Mouse (Mus musculus) limb, embryonic 13.5 days (tissue): ENCODE measurements around the gene Rab39. TPM values are rescaled to one million over a fixed set of nuclear protein-coding genes. Genes with fewer than 3 reads are reported as not detected.

Source experiments
- ATAC-seq: fragments of 200-750 bp; cut with Nextera tagmentation; 2 replicates; pipeline ENCODE4 v1.8.0; 2017; ENCODE audit warnings: low read depth, moderate number of reproducible peaks, moderate TSS enrichment; ENCODE audit not compliant: low FRiP score
- H3K27ac ChIP-seq: fragments of 300-500 bp; sonication (generic); 2 replicates; pipeline ENCODE4 v1.5.1; 2015; ENCODE audit warnings: inconsistent platforms, mild to moderate bottlenecking, moderate library complexity
- H3K27me3 ChIP-seq: fragments of 300-500 bp; sonication (generic); 2 replicates; pipeline ENCODE4 v1.6.1; 2015; ENCODE audit warnings: mild to moderate bottlenecking, inconsistent platforms
- H3K36me3 ChIP-seq: fragments of 300-500 bp; sonication (generic); 2 replicates; pipeline ENCODE4 v1.6.1; 2015; ENCODE audit warnings: inconsistent platforms, mild to moderate bottlenecking, moderate library complexity
- H3K4me1 ChIP-seq: fragments of 300-500 bp; sonication (generic); 2 replicates; pipeline ENCODE4 v1.6.1; 2015; ENCODE audit warnings: inconsistent platforms
- H3K4me2 ChIP-seq: fragments of 300-500 bp; sonication (generic); replicated peaks from 2 replicates; pipeline ENCODE4 v1.6.1; 2015; ENCODE audit warnings: inconsistent platforms, mild to moderate bottlenecking, moderate library complexity
- H3K4me3 ChIP-seq: fragments of 300-500 bp; sonication (generic); 2 replicates; pipeline ENCODE4 v1.5.1; 2015; ENCODE audit warnings: moderate library complexity, mild to moderate bottlenecking, inconsistent platforms
- H3K9ac ChIP-seq: fragments of 300-500 bp; sonication (generic); 2 replicates; pipeline ENCODE4 v1.6.1; 2015; ENCODE audit warnings: mild to moderate bottlenecking, inconsistent platforms
- H3K9me3 ChIP-seq: fragments of 300-500 bp; sonication (generic); 2 replicates; pipeline ENCODE4 v1.6.1; 2016; ENCODE audit warnings: inconsistent platforms
- WGBS: fragments of 180-500 bp; shearing (Covaris S2); methylation state at CpG from one replicate; pipeline ENCODE4 v1.1.7; 2015; 5-methylcytosine and 5-hydroxymethylcytosine counted together
- polyA plus RNA-seq: library from polyadenylated mRNA; unstranded; fragments of >200 nt; fragmentation: Nextera tagmentation; extraction: Ambion mirVana; gene quantifications from 2 replicates; pipeline ENCODE4 v1.2.1, GENCODE M21; 2015

The Rab39 gene
- polyA plus RNA-seq: 0.50 and 0.69 TPM in 2 replicates

DNA sequence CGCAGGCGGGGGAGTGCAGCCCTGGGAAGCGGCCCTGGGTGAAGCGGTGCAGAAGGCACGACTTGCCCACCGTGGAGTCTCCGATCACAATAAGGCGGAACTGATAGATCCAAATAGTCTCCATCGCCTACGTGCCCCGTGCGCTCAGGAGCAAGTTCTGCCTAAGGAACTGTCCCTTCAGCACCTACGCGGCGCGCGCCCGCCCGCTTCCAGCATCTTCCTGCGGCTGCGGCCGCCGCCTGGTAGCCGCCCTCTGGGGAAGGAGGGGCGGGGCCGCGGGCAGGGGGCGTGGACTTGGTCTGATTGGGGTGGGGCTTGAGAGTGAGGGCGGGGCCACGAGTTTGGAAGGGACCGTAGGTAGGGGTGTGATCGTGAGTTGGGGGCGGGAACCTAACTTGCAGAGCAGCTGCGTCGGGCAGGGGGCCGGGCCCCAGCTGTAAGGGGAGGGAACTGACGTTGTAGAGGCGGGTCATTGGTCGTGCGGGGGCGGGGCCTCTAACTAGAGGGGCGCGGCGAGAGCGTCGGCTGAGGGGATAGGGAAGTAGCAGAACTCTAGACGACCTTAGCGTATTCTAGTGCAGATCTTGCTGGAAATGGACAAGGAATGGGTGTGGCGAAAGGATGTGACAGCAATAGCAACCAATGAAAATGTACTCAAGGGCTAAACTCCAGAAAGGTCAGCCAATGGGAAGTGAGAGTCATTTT lies at the start of gene Rab39:
Rab39 (minus strand) TSS at position 241 of the 705 bp plus-strand sequence.
- peak within 1 kb of the TSS; percentile 15; the same call in 1 of the 2 replicates for H3K9ac ChIP-seq
- H3K4me3 ChIP-seq: peak within 1 kb of the TSS; percentile 49
- peak; percentile 91 for ATAC-seq
- no peaks in the 10 kb centered on the region for H3K9me3 ChIP-seq
- peak within 1 kb of the TSS; percentile 89 for H3K4me2 ChIP-seq
- H3K27me3 ChIP-seq: peaks cover 26% of the 10 kb centered on the region
- H3K4me1 ChIP-seq: peaks cover 13% of the 10 kb centered on the region
- WGBS: under 1% methylated on average over 49 of the region's 49 CpGs
- no peak within 1 kb of the TSS for H3K27ac ChIP-seq
- no peaks in the 10 kb centered on the region for H3K36me3 ChIP-seq

DNA sequence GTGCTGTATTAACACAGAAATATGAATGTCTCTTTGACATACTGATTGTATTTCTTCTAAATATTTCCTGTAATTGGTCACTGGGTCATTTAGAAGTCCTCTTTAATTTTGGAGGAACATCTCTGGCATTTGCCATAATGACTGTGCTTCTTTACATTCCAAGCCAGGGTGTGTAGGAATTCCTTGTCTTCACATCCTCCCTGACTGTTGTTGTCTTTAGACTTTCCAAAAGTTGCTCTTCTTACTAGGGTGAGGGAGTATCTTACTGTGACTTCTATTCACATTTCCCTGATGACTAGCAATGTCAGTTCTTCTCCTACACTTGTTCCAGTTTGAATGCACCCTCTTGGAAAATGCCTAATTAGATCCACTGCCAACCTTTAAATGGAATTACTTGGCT lies 48.8 kb upstream of the Rab39 start:
- ATAC-seq: no peak

DNA sequence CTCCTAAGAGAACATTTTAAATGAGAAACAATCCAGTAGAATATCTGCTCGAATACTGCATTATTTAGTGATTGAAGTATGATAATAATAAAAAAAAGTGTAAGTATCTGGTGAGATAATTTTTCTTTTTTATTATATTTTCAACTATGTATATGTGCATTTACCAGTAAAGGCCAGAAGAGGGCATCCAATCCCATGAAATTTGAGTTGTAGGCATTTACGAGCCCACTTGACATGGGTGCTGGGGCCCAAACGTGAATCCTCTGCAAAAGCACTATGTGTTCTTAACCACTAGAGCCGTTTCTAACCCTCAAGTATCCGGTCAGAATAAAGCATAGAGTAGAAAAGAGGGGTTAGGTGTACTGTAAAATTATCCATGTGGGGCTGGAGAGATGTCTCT lies 44.9 kb upstream of the Rab39 start:
- Histone ChIP-seq H3K4me1 (no peaks in the 10 kb centered on the region), H3K4me3 (no peak overlapping the region), H3K9me3 (no peaks in the 10 kb centered on the region), H3K9ac (no peak overlapping the region), H3K27me3 (peaks cover 9% of the 10 kb centered on the region; the same call in 1 of the 2 replicates), H3K27ac (no peak overlapping the region), H3K36me3 (no peaks in the 10 kb centered on the region), H3K4me2 (no peak overlapping the region)
- 46% methylated on average over 5 of the region's 5 CpGs for WGBS
- ATAC-seq: no peak

More for the DNA sequence above, 48.8 kb upstream of the Rab39 start:
- H3K4me1 ChIP-seq: no peaks in the 10 kb centered on the region
- no peaks in the 10 kb centered on the region for H3K9me3 ChIP-seq
- H3K9ac ChIP-seq: no peak overlapping the region
- H3K4me2 ChIP-seq: no peak overlapping the region
- H3K4me3 ChIP-seq: no peak overlapping the region
- peaks cover 18% of the 10 kb centered on the region; the same call in 1 of the 2 replicates for H3K27me3 ChIP-seq
- no peaks in the 10 kb centered on the region for H3K36me3 ChIP-seq
- H3K27ac ChIP-seq: no peak overlapping the region

DNA sequence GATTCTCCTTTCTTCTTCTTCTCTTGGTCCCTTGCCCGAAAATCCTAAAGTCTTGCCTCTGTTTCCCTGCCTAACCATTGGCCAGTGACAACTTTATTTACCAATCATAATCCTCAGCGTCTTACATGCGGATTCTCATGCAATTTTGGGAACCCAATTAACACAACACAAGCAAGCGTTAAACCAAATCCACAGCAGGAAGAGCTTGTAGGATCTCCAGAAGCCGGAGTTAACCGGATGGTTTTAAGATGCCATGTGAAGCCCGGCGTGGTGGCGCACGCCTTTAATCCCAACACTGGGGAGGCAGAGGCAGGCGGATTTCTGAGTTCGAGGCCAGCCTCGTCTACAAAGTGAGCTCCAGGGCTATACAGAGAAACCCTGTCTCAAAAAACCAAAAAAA lies 44.4 kb upstream of the Rab39 start:
- no peak overlapping the region for H3K4me2 ChIP-seq
- 84% methylated on average over 13 of the region's 13 CpGs for WGBS
- H3K27ac ChIP-seq: no peak overlapping the region
- no peak overlapping the region for H3K9ac ChIP-seq
- no peaks in the 10 kb centered on the region for H3K36me3 ChIP-seq
- H3K4me3 ChIP-seq: no peak overlapping the region
- H3K27me3 ChIP-seq: peaks cover 5% of the 10 kb centered on the region; the same call in 1 of the 2 replicates
- H3K9me3 ChIP-seq: no peaks in the 10 kb centered on the region
- H3K4me1 ChIP-seq: no peaks in the 10 kb centered on the region
- no peak for ATAC-seq

DNA sequence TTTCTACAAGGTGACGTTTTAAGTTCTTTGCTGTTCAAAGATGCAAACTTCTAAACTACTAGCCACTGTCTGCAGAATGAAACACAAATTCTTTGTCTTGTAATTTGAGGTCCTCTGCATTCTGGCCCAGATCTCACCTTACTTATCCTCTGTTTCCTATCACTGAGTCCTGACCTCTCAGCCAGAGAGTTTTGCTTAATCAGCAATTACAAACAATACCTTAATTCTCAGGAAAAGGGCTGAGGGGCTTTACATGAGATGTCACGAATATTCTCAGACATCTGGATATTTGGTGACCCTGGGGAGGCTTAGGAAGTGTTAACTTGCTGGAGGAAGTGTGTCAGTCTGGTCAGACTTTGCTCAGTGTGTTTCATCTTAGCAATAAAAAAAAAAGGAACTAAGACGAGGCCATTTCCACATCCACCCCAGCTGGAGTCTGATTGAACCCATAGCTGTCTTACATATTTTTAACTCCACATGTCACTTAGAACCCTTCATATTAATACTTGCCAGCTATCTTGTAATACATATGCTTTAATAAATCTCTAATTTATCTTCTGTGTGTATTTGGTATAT lies 34.9 kb upstream of the Rab39 start:
- Histone ChIP-seq H3K27ac (no peak overlapping the region), H3K4me3 (no peak overlapping the region), H3K4me2 (no peak overlapping the region), H3K9me3 (no peaks in the 10 kb centered on the region), H3K4me1 (no peaks in the 10 kb centered on the region), H3K27me3 (no peaks in the 10 kb centered on the region), H3K36me3 (no peaks in the 10 kb centered on the region), H3K9ac (no peak overlapping the region)
- ATAC-seq: no peak
- WGBS: 33% methylated on average over 3 of the region's 3 CpGs

DNA sequence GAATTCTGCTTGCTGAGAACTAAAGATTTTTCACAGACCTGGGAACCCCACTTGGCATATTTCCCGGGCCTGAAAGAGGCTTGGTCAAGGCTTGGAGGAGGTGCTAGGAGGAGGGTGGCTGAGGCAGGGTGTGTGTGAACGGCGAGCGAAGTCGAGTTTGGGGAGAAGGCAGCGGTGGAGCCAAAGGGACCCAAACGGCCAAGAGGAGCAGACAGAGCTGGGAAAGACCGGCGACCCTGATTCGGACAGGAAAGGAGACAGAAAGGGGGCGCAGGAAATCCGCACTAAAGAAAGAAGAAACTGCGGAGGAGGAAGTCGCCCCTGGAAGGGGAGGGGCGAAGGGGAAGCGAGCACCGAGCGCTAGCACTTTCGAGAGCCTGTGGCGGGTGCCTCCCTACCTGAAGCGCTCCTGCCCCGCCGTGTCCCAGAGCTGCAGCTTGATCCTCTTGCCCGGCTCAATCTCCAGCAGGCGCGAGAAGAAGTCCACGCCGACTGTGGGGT lies 491 bp downstream of the Rab39 start:
- Histone ChIP-seq H3K9me3 (no peaks in the 10 kb centered on the region), H3K4me1 (peaks cover 13% of the 10 kb centered on the region), H3K9ac (peak overlapping the region; percentile 15; the same call in 1 of the 2 replicates), H3K27me3 (peaks cover 26% of the 10 kb centered on the region), H3K36me3 (no peaks in the 10 kb centered on the region), H3K4me2 (peak overlapping the region; percentile 89), H3K27ac (no peak overlapping the region), H3K4me3 (peak overlapping the region; percentile 49)
- WGBS: 0% methylated on average over 28 of the region's 28 CpGs
- peak; percentile 56 for ATAC-seq

DNA sequence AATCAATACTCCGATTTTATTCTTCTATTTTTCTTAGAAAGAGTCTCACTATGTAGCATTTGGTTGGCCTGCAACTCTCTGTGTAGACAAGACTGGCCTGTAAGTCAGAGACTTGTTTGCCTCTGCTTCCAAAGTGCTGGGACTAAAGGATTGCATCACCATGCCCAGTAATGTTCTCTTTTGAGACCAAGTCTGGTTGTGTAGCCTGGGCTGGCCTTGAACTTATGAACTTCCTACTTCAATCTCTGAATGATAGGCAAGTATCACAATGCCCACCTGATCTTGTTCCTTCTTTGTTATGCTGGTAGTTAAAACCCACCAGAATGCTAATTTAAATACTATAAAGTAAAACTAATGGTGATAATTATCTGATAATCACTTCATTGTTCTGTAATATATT lies 3.0 kb downstream of the Rab39 start:
- H3K36me3 ChIP-seq: no peaks in the 10 kb centered on the region
- no peak overlapping the region for H3K27ac ChIP-seq
- no peak overlapping the region for H3K9ac ChIP-seq
- H3K27me3 ChIP-seq: peaks cover 26% of the 10 kb centered on the region
- no peak overlapping the region for H3K4me2 ChIP-seq
- ATAC-seq: no peak
- WGBS: 95% methylated on average over 1 of the region's 1 CpGs
- H3K4me1 ChIP-seq: peaks cover 13% of the 10 kb centered on the region
- no peaks in the 10 kb centered on the region for H3K9me3 ChIP-seq
- H3K4me3 ChIP-seq: no peak overlapping the region

DNA sequence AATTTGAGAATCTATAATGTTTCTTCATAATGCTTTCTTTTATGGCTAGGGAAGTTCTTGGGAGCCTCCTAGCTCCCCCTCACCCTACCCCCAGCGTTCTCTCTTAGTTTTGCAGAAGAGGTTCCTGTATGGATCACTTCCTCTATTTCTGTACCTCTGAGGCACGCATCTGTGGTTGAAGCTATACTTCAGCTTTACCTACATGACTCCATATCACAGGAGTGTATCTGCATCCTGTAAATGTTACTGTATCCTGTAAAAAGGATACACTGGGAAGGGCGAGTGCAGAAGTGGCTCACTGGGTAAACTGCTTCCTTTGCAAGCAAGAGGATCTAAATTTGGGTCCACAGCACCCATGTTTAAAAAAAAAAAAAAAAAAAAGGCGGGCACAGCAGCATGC lies 5.5 kb downstream of the Rab39 start:
- H3K36me3 ChIP-seq: no peaks in the 10 kb centered on the region
- no peak overlapping the region for H3K27ac ChIP-seq
- peaks cover 6% of the 10 kb centered on the region for H3K4me1 ChIP-seq
- WGBS: 70% methylated on average over 4 of the region's 4 CpGs
- H3K27me3 ChIP-seq: peaks cover 10% of the 10 kb centered on the region
- ATAC-seq: no peak
- H3K4me2 ChIP-seq: no peak overlapping the region
- no peaks in the 10 kb centered on the region for H3K9me3 ChIP-seq
- no peak overlapping the region for H3K4me3 ChIP-seq
- H3K9ac ChIP-seq: no peak overlapping the region

DNA sequence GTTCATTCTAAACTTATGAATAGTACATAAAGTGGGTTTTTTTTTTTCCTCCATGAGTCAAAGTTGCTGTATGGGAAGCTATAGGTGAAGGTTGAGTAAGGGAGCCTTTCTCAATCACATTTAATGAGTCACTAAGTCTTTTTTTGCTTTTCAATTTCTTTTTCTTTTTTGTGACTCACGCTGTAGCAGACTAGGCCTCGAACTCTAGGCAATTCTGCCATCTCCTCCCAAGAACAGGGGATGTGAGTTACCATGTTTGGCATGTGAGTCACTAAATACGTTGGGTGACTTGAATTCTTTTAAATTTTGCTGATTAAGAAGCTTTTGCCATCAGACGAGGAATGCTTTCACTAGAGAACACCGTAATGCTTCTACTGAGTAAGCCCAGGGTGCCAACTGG lies 10.2 kb downstream of the Rab39 start:
- no peak overlapping the region for H3K27ac ChIP-seq
- H3K4me1 ChIP-seq: no peaks in the 10 kb centered on the region
- 77% methylated on average over 5 of the region's 5 CpGs for WGBS
- H3K27me3 ChIP-seq: no peaks in the 10 kb centered on the region
- H3K4me2 ChIP-seq: no peak overlapping the region
- no peak overlapping the region for H3K4me3 ChIP-seq
- ATAC-seq: no peak
- no peaks in the 10 kb centered on the region for H3K9me3 ChIP-seq
- H3K36me3 ChIP-seq: no peaks in the 10 kb centered on the region
- no peak overlapping the region for H3K9ac ChIP-seq

DNA sequence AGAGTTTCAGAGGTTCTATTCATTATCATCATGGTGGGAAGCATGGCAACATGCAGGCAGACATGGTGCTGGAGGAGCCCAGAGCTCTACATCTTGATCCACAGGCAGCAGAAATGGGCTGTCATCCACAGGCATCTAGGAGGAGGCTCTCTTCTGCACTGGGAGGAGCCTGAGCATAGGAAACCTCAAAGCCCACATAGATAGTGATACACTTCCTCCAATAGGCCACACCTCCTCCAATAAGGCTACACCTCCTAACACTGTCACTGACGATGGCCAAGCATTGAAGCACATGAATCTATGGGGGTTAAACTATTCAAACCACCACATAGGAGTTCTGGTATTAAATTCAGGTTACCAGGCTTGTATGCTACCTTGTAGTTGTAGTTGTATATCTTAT lies 12.3 kb downstream of the Rab39 start:
- no peaks in the 10 kb centered on the region for H3K4me1 ChIP-seq
- no peak overlapping the region for H3K4me2 ChIP-seq
- no peaks in the 10 kb centered on the region for H3K9me3 ChIP-seq
- no peak overlapping the region for H3K4me3 ChIP-seq
- 78% methylated on average over 1 of the region's 1 CpGs for WGBS
- H3K36me3 ChIP-seq: no peaks in the 10 kb centered on the region
- no peak for ATAC-seq
- no peak overlapping the region for H3K9ac ChIP-seq
- no peak overlapping the region for H3K27ac ChIP-seq
- H3K27me3 ChIP-seq: no peaks in the 10 kb centered on the region

DNA sequence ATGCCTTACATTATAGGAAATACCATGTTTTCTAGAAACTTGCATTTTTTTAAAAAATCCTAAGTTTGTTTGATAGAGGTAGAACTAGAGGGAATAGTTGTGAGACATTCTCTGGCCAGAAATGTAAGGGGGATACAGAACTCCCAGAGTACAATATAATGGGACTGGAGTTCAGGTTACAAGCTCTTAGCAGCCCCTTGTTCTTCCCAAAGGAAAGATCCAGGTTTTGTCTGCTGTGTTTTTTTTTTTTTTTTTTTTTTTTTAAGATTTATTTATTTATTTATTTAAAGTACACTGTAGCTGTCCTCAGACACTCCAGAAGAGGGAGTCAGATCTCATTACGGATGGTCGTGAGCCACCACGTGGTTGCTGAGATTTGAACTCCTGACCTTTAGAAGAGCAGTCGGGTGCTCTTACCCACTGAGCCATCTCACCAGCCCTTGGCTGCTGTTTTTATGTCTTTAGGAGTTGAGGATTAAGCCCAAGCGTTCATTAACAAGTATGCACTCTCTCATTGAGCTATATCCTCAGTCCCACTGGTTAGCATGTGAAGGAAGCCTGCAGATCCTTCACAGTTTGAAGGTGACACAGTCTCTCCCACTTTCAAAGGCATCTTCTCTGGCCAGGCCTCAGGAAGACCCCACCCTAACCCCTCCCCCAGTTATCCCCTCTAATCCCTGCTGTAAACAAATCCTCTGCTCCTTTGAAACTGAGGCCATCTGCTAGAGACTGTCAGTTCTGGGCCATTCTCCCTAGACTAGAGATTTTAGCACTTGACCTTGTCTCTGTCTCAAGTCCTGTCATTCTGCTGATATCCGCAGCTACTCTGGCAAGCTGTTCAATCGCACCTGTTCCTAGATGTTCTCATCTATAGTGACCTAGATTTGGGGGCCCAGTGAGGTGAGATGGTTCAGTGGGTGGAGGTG lies 14.0 kb downstream of the Rab39 start:
- ATAC-seq: no peak
- no peaks in the 10 kb centered on the region for H3K36me3 ChIP-seq
- no peak overlapping the region for H3K27ac ChIP-seq
- H3K9ac ChIP-seq: no peak overlapping the region
- no peak overlapping the region for H3K4me2 ChIP-seq
- no peak overlapping the region for H3K4me3 ChIP-seq
- no peaks in the 10 kb centered on the region for H3K9me3 ChIP-seq
- no peaks in the 10 kb centered on the region for H3K27me3 ChIP-seq
- 32% methylated on average over 7 of the region's 7 CpGs for WGBS
- H3K4me1 ChIP-seq: no peaks in the 10 kb centered on the region

DNA sequence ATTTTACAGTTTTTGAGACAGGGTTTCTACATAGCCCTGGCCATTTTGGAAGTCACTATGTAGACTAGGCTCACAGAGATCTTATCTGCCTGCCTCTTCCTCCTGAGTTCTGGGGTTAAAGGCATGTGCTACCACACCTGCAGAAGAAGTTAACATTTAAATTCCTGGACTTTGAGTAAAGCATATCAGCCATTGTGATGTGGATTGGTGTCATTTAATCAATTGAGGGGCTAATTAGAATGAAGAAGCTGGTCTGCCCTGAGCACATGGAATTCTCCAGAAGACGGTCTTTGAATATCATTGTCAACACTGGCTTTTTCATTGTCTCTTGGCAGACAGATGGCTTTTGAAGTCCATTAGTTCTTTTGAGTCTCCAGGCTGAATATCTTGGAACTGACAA lies 25.2 kb downstream of the Rab39 start:
- no peak overlapping the region for H3K9ac ChIP-seq
- H3K27me3 ChIP-seq: no peaks in the 10 kb centered on the region
- H3K9me3 ChIP-seq: no peaks in the 10 kb centered on the region
- H3K4me2 ChIP-seq: no peak overlapping the region
- ATAC-seq: no peak
- no peaks in the 10 kb centered on the region for H3K4me1 ChIP-seq
- no peak overlapping the region for H3K27ac ChIP-seq
- no peak overlapping the region for H3K4me3 ChIP-seq
- H3K36me3 ChIP-seq: no peaks in the 10 kb centered on the region
- 88% methylated on average over 1 of the region's 1 CpGs for WGBS
